Mouse (Mus musculus): ENCODE measurements at regions not wholly inside any gene's neighbourhood (a gene's known extent, or its start where the extent isn't known, plus 50 kb on each side); places are given as distances from the start of the nearest gene placed in this dataset.
A peak's percentile ranks its signal among the peaks of the same experiment; 100 is the strongest.

DNA sequence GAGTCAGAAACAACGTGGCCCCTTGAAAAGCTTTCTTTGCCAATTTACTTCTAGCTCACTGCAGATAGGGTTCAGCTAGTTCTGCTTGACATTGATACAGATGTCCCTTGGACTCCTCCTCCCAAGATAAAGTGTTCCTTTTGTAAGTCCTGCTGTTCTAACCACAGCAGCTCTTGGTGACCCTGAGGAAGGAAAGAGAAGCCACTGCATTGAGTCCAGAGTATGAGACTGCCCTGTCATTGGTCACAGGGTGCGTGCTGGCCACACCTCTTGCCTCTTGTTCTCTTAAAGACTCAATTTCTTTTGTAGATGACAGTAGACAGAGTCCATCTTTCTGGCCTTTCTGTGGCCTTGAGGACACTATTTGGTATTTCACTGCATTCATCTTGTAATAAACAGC, 74.7 kb upstream of the Zc3h12c start:
- ATAC-seq (replicated peaks; ENCODE audit: poor library complexity) = peak; percentile 68

DNA sequence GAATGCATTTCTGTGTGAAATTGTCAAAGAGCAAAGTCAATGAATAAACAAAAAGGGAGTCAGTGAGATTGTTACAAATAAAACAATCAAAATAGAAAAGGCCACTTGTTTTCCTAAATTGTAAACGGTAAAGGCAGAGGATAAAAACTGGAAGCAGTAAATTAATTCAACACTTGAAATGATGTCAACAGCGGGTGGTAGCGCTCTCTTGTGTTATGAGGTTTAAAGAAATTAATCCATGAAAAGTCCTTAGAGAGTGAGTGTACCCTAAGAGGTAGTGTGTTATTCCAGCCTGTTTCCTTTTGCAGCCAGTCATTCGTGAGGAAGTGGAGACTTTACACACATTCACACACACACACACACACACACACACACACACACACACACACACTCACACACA, 73.2 kb upstream of the Zc3h12c start:
- ATAC-seq (replicated peaks; ENCODE audit: poor library complexity) = no peak

- ATAC-seq (replicated peaks; ENCODE audit: poor library complexity) = no peak
Measured at GRCm38 (mm10) chr9:52240585-52241320, 72.4 kb upstream of the Zc3h12c start.

DNA sequence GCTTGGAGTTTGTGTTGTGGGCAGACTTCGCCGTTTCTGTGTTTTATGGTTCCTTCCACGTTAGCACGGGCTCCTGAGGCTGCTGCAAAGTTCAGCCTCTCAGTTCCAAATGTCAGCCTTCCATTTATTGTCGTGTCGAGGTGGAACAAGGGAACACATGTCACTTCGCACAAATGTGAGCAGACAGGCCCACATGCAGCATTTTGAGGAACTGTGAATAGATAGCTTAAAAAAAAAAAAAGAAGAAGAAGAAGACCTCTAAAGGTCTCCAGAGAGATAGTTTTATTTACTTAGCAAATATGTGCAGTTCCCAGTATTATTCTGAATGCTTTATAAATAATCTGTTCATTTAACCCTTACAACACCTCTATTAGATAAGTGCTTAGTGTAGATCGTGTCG, 66.4 kb upstream of the Zc3h12c start:
- ATAC-seq (replicated peaks; ENCODE audit: poor library complexity) = peak; percentile 63

GRCm38 (mm10) chr9:52229589-52229988, 61.2 kb upstream of the Zc3h12c start:
- peak; percentile 96 for ATAC-seq (replicated peaks; ENCODE audit: poor library complexity)

DNA sequence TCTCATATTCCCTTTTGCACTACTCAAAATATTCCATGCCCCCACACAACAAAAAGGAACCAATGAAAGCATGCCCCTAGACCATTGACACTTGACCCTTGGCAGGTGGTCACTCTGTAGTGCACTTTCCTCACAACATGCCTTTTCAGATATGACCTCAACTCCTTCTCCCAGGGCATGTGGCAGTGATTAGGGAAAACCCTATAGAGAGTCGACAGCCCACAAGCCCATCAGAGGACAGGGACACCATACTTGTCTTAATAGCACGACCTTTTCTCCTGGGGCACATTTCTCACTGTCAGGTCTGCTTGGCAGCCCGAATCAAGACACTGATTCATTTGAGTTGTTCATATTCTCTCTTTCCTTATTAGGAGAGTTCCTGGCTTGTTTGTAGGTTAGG, 57.3 kb upstream of the Zc3h12c start:
- no peak for ATAC-seq (replicated peaks; ENCODE audit: poor library complexity)

DNA sequence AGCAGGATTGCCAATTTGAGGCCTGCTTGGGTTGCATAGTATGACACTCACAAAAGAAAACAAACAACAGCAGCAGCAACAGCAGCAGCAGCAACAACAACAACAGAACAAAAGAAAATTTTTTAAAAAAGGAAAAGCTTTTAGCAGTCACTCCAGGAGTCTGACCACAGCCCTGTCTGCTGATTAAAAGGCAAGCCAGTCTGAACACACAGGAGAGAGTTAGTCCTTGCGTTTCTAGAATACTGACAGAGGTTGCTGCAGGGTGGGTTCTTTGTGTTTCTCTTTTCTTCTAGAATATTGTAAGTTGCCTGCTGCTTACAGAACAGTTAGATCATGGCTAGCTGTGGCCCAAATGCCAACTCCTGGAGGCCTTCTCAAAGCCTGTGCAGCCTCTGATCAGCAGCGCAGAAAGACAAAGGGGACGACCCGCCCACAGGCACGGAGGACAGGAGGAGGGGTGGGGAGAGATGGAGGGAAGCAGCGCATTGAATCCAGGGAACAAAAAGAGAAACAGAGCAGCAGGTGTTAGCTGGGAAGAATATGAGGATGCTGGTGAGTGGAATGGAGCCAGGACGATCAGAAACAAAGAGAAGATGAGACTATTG, 55.2 kb upstream of the Zc3h12c start:
- ATAC-seq (replicated peaks; ENCODE audit: poor library complexity) = no peak
